Mouse (Mus musculus) ES-E14 (cell line): ENCODE data around the gene Large2.

ENCODE experiments used
- CHD2 ChIP-seq: IDR thresholded peaks from 2 replicates; pipeline ENCODE4 v1.6.1; 2014; ENCODE audit warnings: mild to moderate bottlenecking, low read depth, low read length, inconsistent platforms
- HCFC1 ChIP-seq: IDR thresholded peaks from 2 replicates; pipeline ENCODE4 v1.6.1; 2012; ENCODE audit warnings: low read length, inconsistent platforms, borderline replicate concordance; ENCODE audit not compliant: insufficient read depth
- MAFK ChIP-seq: IDR thresholded peaks from 2 replicates; pipeline ENCODE4 v1.6.1; 2014; ENCODE audit warnings: mild to moderate bottlenecking, low read depth, low read length, inconsistent platforms; ENCODE audit not compliant: insufficient read depth
- ZC3H11A ChIP-seq: IDR thresholded peaks from 2 replicates; pipeline ENCODE4 v1.6.1; 2012; ENCODE audit warnings: low read depth, mild to moderate bottlenecking, inconsistent platforms, low read length, borderline replicate concordance
- ZNF384 ChIP-seq: IDR thresholded peaks from 2 replicates; pipeline ENCODE4 v1.6.1; 2012; ENCODE audit warnings: low read depth, low read length, inconsistent platforms

- TF ChIP-seq CHD2: no peak
- no peak for TF ChIP-seq MAFK
- no peak for TF ChIP-seq ZNF384
- no peak for TF ChIP-seq HCFC1
- TF ChIP-seq ZC3H11A: no peak
These were observed 10.7 kb upstream of the Large2 start for GRCm38 (mm10) chr2:92385113-92386051.
